Mouse (Mus musculus): ENCODE measurements around the gene Olfr67. TPM values are rescaled to one million over a fixed set of nuclear protein-coding genes. Genes with fewer than 3 reads are reported as not detected.
"Not testable (repeated sequence)": the region's sequence is repeated elsewhere in the genome, so short reads cannot be mapped to it uniquely, and the experiment has no call there.

The Olfr67 gene
- not detected in 2 replicates for polyA plus RNA-seq (2016; fragmentation: Nextera tagmentation; extraction: Ambion mirVana)

DNA sequence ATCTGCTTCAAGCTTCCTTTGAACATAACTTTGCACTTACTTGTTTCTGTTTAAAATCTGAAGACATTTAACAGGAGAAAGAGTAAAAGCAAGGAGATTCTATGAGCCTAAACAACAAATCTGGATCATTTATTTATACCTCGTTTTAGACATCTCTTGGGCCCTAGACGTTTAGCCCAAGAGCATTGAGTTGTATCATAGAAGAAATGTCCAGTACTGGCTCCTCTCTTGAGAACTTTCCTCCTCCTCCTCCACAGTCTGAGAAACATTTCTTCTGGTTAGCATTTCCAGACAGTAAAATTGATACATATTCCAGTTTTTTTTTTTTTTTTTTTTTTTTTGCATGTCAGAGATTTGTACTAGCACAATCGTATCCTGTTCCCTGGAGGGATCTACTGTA lies at the start of gene Olfr67:
Gene Olfr67, minus strand, starts transcription at position 101 of the 400 bp plus-strand sequence.
- no peaks in the 10 kb centered on the region for H3K9me3 ChIP-seq
- WGBS: 75% methylated on average over 3 of the region's 3 CpGs
- no peak for ATAC-seq (ENCODE audit: insufficient number of reproducible peaks, insufficient read depth, low FRiP score, low TSS enrichment, low read depth)

DNA sequence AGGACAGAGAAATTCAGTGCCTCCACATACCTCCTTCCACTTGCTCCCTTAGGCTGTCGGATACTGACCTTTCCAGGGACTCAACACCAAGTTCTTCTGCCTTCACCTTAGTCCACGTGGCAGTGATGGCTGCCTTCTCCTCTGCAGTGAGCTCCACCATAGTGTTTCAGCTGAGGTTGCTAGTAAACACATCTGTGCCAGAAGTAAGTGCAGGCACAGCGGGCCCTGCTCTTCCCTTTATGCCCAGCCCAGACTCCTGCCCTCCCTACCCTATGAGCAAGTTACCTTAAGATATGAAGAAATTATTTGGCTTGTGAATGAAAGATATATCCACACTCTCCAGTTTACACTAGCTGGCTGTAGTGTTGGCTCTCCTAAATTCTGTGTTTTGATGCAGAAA lies 48.6 kb upstream of the Olfr67 start, which contains the start of gene Hbb-bh2:
Gene Hbb-bh2, minus strand, starts transcription at position 253 of the 400 bp plus-strand sequence.
- no peaks in the 10 kb centered on the region for H3K27me3 ChIP-seq
- WGBS: 64% methylated on average over 3 of the region's 3 CpGs
- no peak within 1 kb of the TSS for H3K4me2 ChIP-seq
- H3K4me3 ChIP-seq (replicated peaks): no peak within 1 kb of the TSS
- no peaks in the 10 kb centered on the region for H3K36me3 ChIP-seq
- ATAC-seq (ENCODE audit: insufficient number of reproducible peaks, insufficient read depth, low FRiP score, low TSS enrichment, low read depth): no peak
- H3K27ac ChIP-seq: no peak within 1 kb of the TSS
- H3K4me1 ChIP-seq (replicated peaks): no peaks in the 10 kb centered on the region
- no peaks in the 10 kb centered on the region for H3K9me3 ChIP-seq
- H3K9ac ChIP-seq (replicated peaks): no peak within 1 kb of the TSS

More for the DNA sequence above, at the start of gene Olfr67:
- no peak within 1 kb of the TSS for H3K4me3 ChIP-seq (replicated peaks)
- H3K4me1 ChIP-seq (replicated peaks): no peaks in the 10 kb centered on the region
- no peaks in the 10 kb centered on the region for H3K27me3 ChIP-seq
- no peak within 1 kb of the TSS for H3K4me2 ChIP-seq
- no peak within 1 kb of the TSS for H3K9ac ChIP-seq (replicated peaks)
- no peak within 1 kb of the TSS for H3K27ac ChIP-seq
- H3K36me3 ChIP-seq: no peaks in the 10 kb centered on the region

DNA sequence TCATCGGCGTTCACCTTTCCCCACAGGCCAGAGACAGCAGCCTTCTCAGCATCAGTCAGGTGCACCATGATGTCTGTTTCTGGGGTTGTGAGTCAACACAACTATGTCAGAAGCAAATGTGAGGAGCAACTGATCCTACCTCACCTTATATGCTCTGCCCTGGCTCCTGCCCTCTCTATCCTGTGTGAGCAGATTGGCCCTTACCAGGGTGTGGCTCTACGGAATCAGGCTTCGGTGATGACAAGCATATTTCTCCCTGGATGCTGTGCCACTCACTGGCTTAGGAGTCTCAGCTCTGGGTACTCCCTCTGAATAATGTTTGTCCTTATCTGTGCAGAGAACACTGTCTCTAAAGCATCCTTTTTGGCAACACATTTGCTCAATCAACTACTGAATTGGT lies 36.2 kb upstream of the Olfr67 start, which contains the start of gene Hbb-bs:
Gene Hbb-bs, minus strand, starts transcription at position 289 of the 400 bp plus-strand sequence.
- no peak within 1 kb of the TSS for H3K4me2 ChIP-seq
- no peaks in the 10 kb centered on the region for H3K9me3 ChIP-seq
- no peak within 1 kb of the TSS for H3K4me3 ChIP-seq (replicated peaks)
- no peak for ATAC-seq (ENCODE audit: insufficient number of reproducible peaks, insufficient read depth, low FRiP score, low TSS enrichment, low read depth)
- no peak within 1 kb of the TSS for H3K27ac ChIP-seq
- H3K9ac ChIP-seq (replicated peaks): no peak within 1 kb of the TSS
- H3K27me3 ChIP-seq: no peaks in the 10 kb centered on the region
- H3K36me3 ChIP-seq: no peaks in the 10 kb centered on the region
- 90% methylated on average over 4 of the region's 4 CpGs for WGBS
- H3K4me1 ChIP-seq (replicated peaks): no peaks in the 10 kb centered on the region

DNA sequence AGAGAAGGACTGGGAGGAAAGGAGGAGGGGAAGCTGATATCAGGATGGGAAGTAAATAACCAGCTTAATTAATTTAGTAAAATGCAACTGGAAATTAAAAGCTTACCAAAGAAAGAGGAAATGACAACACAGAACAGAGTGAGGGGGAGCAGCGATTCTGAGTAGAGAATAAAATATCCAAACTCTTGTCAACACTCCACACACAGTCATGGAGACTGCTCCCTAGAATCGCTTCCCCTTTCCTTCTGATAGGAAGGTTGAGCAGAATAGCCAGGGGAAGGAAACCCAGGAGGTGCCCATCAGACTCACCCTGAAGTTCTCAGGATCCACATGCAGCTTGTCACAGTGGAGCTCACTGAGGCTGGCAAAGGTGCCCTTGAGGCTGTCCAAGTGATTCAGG lies 35.5 kb upstream of the Olfr67 start:
- not testable (repeated sequence) for H3K4me2 ChIP-seq; ATAC-seq (ENCODE audit: insufficient number of reproducible peaks, insufficient read depth, low FRiP score, low TSS enrichment, low read depth); H3K9ac ChIP-seq (replicated peaks); H3K9me3 ChIP-seq; H3K27me3 ChIP-seq; H3K27ac ChIP-seq; H3K4me3 ChIP-seq (replicated peaks); H3K4me1 ChIP-seq (replicated peaks); H3K36me3 ChIP-seq
- no CpG with 5 or more reads among the region's 2 CpGs for WGBS

DNA sequence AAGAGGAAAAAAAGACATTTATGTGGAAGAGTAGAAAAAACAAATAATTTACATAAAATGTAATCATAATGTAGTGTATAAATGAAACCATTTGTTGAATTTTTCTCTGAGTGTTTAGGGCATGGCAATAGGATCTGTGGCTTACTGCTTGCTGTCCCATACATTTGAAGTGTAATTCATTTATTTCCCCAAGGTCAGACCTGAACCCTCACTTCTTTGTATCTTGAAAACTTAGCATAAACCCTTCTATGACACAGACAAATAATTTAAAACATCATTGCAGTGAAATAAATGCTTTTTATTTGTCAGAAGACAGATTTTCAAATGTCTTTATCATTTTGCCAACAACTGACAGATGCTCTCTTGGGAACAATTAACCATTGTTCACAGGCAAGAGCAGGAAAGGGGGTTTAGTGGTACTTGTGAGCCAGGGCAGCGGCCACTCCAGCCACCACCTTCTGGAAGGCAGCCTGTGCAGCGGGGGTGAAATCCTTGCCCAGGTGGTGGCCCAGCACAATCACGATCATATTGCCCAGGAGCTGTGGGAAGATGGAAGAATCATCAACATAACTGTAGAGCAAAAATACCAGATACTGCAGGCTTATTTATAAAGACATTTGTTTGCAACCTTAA lies 34.8 kb upstream of the Olfr67 start:
- H3K4me3 ChIP-seq (replicated peaks): no peak overlapping the region
- 78% methylated on average over 3 of the region's 3 CpGs for WGBS
- no peaks in the 10 kb centered on the region for H3K27me3 ChIP-seq
- H3K4me2 ChIP-seq: no peak overlapping the region
- no peak overlapping the region for H3K27ac ChIP-seq
- H3K36me3 ChIP-seq: no peaks in the 10 kb centered on the region
- no peak for ATAC-seq (ENCODE audit: insufficient number of reproducible peaks, insufficient read depth, low FRiP score, low TSS enrichment, low read depth)
- no peak overlapping the region for H3K9ac ChIP-seq (replicated peaks)
- no peaks in the 10 kb centered on the region for H3K4me1 ChIP-seq (replicated peaks)
- H3K9me3 ChIP-seq: no peaks in the 10 kb centered on the region

DNA sequence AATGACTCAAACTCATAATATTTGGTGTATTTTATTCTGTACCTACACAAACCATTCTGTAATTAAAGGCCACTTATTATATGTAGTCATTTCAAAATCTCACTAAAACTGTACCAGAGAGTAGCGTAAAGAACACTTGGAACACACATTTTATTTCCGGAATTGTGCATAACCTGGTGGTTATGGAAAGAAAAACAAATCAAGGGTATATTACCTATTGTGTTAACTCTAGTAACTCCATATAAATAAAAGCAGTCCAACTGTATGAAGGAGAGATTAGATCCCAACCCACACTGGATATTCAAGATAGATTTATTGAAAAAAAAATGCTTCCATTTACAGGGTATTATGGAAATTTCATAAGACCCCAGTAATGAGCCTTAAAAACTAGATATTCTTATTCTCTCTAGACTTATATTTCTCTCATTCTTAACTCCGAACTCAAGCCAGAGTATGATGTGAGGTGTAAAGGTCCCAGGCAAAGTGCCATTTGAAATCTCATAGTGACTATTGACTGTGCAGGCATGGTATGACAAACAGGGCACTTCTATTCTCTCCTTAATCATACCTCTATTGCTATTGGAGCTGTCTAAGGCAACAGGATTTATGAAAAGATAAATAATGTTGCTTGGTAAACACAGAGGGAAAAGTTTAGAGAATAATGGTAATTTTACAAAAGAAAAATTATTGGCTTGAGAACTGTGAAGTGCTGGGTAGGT lies 34.1 kb upstream of the Olfr67 start:
- Histone ChIP-seq H3K4me1 (replicated peaks) (no peaks in the 10 kb centered on the region), H3K9me3 (no peaks in the 10 kb centered on the region), H3K4me2 (no peak overlapping the region), H3K27me3 (no peaks in the 10 kb centered on the region), H3K4me3 (replicated peaks) (no peak overlapping the region), H3K36me3 (no peaks in the 10 kb centered on the region), H3K9ac (replicated peaks) (no peak overlapping the region), H3K27ac (no peak overlapping the region)
- WGBS: 91% methylated on average over 3 of the region's 3 CpGs
- no peak for ATAC-seq (ENCODE audit: insufficient number of reproducible peaks, insufficient read depth, low FRiP score, low TSS enrichment, low read depth)

DNA sequence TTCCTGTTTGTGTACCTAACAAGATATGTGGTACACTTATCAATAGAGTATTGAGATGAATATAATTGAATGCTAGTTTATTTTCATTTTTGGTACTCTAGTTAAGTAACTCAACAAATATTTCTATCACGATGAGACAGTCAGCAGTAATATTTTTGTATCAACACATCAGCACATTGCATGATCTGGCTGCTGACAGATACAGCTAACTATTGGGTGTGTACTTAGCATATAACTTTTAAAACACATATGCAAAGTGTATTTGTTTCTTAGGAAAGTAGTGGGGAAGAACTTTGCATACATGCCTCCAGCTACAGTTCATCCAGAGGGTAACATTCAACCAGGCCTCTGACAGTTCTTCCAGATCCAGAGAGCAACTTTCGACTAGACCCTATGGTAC lies 33.0 kb upstream of the Olfr67 start:
- no peak overlapping the region for H3K4me2 ChIP-seq
- ATAC-seq (ENCODE audit: insufficient number of reproducible peaks, insufficient read depth, low FRiP score, low TSS enrichment, low read depth): no peak
- 75% methylated on average over 2 of the region's 2 CpGs for WGBS

DNA sequence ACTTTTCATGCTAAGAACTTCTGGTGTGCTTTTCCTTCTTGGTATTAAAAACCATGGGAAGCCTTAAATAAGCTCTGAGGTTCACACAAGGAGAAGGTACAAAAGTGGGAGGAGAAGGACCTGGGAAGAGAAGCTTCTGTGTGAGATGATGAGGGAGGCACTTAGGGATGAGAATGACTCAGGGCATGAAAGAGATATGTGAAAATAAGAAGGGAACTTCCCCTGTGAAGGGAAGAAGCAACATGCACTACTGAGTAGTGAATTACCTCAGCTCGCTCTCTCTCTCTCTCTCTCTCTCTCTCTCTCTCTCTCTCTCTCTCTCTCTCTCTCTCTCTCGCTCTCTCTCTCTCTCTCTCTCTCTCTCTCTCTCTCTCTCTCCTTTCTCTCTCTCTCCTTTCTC lies 23.5 kb upstream of the Olfr67 start:
- H3K9ac ChIP-seq (replicated peaks); H3K9me3 ChIP-seq; H3K4me2 ChIP-seq; H3K27me3 ChIP-seq; H3K4me3 ChIP-seq (replicated peaks); H3K4me1 ChIP-seq (replicated peaks); ATAC-seq (ENCODE audit: insufficient number of reproducible peaks, insufficient read depth, low FRiP score, low TSS enrichment, low read depth); H3K36me3 ChIP-seq; H3K27ac ChIP-seq: not testable (repeated sequence)
- 67% methylated on average over 1 of the region's 2 CpGs for WGBS

More for the DNA sequence above, 33.0 kb upstream of the Olfr67 start:
- no peaks in the 10 kb centered on the region for H3K36me3 ChIP-seq
- H3K27me3 ChIP-seq: no peaks in the 10 kb centered on the region
- no peak overlapping the region for H3K4me3 ChIP-seq (replicated peaks)
- no peak overlapping the region for H3K27ac ChIP-seq
- no peaks in the 10 kb centered on the region for H3K4me1 ChIP-seq (replicated peaks)
- H3K9me3 ChIP-seq: no peaks in the 10 kb centered on the region
- H3K9ac ChIP-seq (replicated peaks): no peak overlapping the region

DNA sequence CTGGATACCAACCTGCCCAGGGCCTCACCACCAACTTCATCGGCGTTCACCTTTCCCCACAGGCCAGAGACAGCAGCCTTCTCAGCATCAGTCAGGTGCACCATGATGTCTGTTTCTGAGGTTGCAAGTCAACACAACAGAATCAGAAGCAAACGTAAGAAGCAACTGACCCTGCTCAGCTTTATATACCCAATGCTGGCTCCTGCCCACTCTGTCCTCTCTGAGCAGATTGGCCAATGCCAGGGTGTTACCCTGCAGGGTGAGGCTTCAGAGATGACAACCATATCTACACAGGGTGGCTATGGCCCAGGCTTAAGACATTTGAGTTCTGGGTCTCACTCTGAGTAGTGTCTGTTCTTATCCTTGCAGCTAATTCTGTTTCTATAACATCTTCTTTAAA lies 22.1 kb upstream of the Olfr67 start, which contains the start of gene Hbb-bt:
Gene Hbb-bt, minus strand, starts transcription at position 231 of the 400 bp plus-strand sequence.
- no peak within 1 kb of the TSS for H3K4me3 ChIP-seq (replicated peaks)
- ATAC-seq (ENCODE audit: insufficient number of reproducible peaks, insufficient read depth, low FRiP score, low TSS enrichment, low read depth): no peak
- H3K27ac ChIP-seq: no peak within 1 kb of the TSS
- no peaks in the 10 kb centered on the region for H3K4me1 ChIP-seq (replicated peaks)
- no peaks in the 10 kb centered on the region for H3K9me3 ChIP-seq
- 78% methylated on average over 3 of the region's 3 CpGs for WGBS
- no peak within 1 kb of the TSS for H3K9ac ChIP-seq (replicated peaks)
- no peaks in the 10 kb centered on the region for H3K27me3 ChIP-seq
- no peak within 1 kb of the TSS for H3K4me2 ChIP-seq
- H3K36me3 ChIP-seq: no peaks in the 10 kb centered on the region

DNA sequence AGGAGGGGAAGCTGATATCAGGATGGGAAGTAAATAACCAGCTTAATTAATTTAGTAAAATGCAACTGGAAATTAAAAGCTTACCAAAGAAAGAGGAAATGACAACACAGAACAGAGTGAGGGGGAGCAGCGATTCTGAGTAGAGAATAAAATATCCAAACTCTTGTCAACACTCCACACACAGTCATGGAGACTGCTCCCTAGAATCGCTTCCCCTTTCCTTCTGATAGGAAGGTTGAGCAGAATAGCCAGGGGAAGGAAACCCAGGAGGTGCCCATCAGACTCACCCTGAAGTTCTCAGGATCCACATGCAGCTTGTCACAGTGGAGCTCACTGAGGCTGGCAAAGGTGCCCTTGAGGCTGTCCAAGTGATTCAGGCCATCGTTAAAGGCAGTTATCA lies 21.5 kb upstream of the Olfr67 start:
- H3K27ac ChIP-seq; H3K36me3 ChIP-seq; H3K4me2 ChIP-seq; H3K4me1 ChIP-seq (replicated peaks); ATAC-seq (ENCODE audit: insufficient number of reproducible peaks, insufficient read depth, low FRiP score, low TSS enrichment, low read depth); H3K9me3 ChIP-seq; H3K9ac ChIP-seq (replicated peaks); H3K27me3 ChIP-seq; H3K4me3 ChIP-seq (replicated peaks): not testable (repeated sequence)
- WGBS: no CpG with 5 or more reads among the region's 3 CpGs

DNA sequence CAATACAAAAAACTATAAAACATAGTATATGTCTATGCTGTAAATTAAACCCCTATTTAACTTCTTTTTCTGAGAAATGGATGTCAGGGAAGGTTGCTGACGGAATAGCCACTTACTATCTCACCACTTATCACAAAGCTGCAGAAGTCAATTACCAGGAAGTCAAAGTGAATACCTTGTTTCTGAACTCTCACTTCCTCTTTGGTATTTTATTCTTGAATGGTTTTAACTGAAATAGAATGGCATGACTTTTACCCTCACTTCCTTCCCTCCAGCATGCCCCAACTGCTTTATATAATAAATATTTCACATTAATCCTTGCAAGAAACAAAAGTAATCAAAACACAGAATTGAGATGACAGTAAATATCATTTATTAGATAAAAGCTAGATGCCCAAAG lies 20.6 kb upstream of the Olfr67 start:
- H3K36me3 ChIP-seq: no peaks in the 10 kb centered on the region
- no peaks in the 10 kb centered on the region for H3K9me3 ChIP-seq
- no peaks in the 10 kb centered on the region for H3K4me1 ChIP-seq (replicated peaks)
- no peak for ATAC-seq (ENCODE audit: insufficient number of reproducible peaks, insufficient read depth, low FRiP score, low TSS enrichment, low read depth)
- no peak overlapping the region for H3K4me2 ChIP-seq
- no peak overlapping the region for H3K4me3 ChIP-seq (replicated peaks)
- no peak overlapping the region for H3K9ac ChIP-seq (replicated peaks)
- H3K27me3 ChIP-seq: no peaks in the 10 kb centered on the region
- no peak overlapping the region for H3K27ac ChIP-seq
- 63% methylated on average over 1 of the region's 1 CpGs for WGBS

Measured in limb, embryonic 12.5 days (tissue).